Mouse (Mus musculus): ENCODE measurements at regions not wholly inside any gene's neighbourhood (a gene's known extent, or its start where the extent isn't known, plus 50 kb on each side); places are given as distances from the start of the nearest gene placed in this dataset.

DNA sequence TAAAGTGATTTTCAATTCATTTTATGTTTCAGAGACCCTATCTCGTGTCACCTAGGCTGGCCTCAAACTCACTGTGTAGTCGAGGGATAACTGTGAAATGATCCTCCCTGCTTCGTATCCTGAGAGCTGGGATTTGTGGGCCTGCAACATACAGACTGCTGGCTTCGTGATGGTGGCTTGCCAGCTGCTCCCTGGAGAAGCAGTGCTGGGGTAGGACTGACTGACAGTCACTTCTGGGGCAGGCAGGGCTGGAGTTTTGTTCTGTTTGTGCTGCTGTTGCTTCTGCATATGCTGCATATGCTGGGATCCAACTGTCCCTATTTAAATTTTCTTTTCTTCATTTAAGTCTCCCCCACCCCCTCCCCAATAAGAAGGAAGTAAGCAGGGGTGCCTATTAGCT is 1217.0 kb upstream of the A1bg start:
- WGBS, result 56% methylated on average over 4 of the region's 4 CpGs
- Histone ChIP-seq H3K9ac (ENCODE audit: low read depth, low read length) (no peak overlapping the region), H3K4me3 (ENCODE audit: low read depth, low read length) (no peak overlapping the region)

DNA sequence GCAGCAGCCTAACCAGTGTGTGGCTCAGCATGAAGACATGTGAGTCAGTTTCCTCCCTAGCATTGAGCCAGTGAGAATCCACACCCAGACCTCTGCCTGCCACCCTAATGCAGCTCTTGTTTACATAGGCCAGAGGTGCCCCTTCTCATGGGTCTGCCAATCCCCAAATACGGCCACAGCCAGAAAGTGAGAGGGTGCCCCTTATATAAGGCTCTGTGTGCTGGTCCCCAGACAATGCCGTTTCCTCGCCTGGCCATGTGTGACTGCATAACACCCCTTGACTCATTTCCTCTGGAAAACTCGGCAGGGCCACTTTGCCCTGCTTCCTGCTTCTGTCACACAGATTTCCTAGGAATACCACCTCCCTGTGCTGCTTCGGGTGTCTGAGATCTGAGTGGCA is 1216.4 kb upstream of the A1bg start:
- Histone ChIP-seq H3K27ac (ENCODE audit: low read length) (no peak overlapping the region), H3K9me3 (replicated peaks; ENCODE audit: control insufficient read depth, low read length, poor library complexity, severe bottlenecking) (no peaks in the 10 kb centered on the region), H3K27me3 (ENCODE audit: control insufficient read depth, insufficient read depth, low read depth, low read length) (no peaks in the 10 kb centered on the region; the same call in 1 of the 2 replicates), H3K4me3 (ENCODE audit: low read depth, low read length) (no peak overlapping the region), H3K36me3 (ENCODE audit: control insufficient read depth, insufficient read depth, low read length) (no peaks in the 10 kb centered on the region), H3K4me2 (ENCODE audit: low read length) (no peak overlapping the region), H3K4me1 (ENCODE audit: control insufficient read depth, insufficient read depth, low read length) (peaks cover 6% of the 10 kb centered on the region; the same call in 1 of the 2 replicates), H3K9ac (ENCODE audit: low read depth, low read length) (no peak overlapping the region)
- WGBS, result 54% methylated on average over 5 of the region's 5 CpGs
- no peak for ATAC-seq

More for the DNA sequence above, 1217.0 kb upstream of the A1bg start:
- no peak overlapping the region for H3K4me2 ChIP-seq (ENCODE audit: low read length)
- peaks cover 6% of the 10 kb centered on the region; the same call in 1 of the 2 replicates for H3K4me1 ChIP-seq (ENCODE audit: control insufficient read depth, insufficient read depth, low read length)
- H3K36me3 ChIP-seq (ENCODE audit: control insufficient read depth, insufficient read depth, low read length), result no peaks in the 10 kb centered on the region
- no peaks in the 10 kb centered on the region for H3K9me3 ChIP-seq (replicated peaks; ENCODE audit: control insufficient read depth, low read length, poor library complexity, severe bottlenecking)
- no peak for ATAC-seq
- H3K27ac ChIP-seq (ENCODE audit: low read length), result no peak overlapping the region
- no peaks in the 10 kb centered on the region; the same call in 1 of the 2 replicates for H3K27me3 ChIP-seq (ENCODE audit: control insufficient read depth, insufficient read depth, low read depth, low read length)

DNA sequence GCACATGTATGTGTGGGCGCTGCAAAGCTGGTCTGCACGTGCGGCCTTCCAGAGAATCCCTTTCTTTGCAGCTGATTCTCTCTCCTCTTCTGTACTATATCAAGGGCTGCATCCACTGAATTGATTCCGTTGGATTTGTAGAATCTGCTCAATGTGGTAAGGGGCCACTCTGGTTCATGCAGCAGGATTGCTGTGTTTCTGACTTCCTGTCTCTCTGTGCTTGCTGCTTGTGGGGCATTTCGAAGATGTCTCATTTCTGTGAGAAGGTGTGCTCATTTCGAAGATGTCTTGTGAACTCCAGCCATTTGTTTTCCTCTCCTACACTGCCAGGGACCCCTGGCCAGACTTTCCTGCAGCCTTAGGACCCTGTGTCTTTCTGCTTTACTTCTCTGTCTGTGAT is 1215.9 kb upstream of the A1bg start:
- Histone ChIP-seq H3K27me3 (ENCODE audit: control insufficient read depth, insufficient read depth, low read depth, low read length) (no peaks in the 10 kb centered on the region; the same call in 1 of the 2 replicates), H3K27ac (ENCODE audit: low read length) (no peak overlapping the region), H3K4me1 (ENCODE audit: control insufficient read depth, insufficient read depth, low read length) (peaks cover 6% of the 10 kb centered on the region; the same call in 1 of the 2 replicates), H3K9ac (ENCODE audit: low read depth, low read length) (no peak overlapping the region), H3K9me3 (replicated peaks; ENCODE audit: control insufficient read depth, low read length, poor library complexity, severe bottlenecking) (no peaks in the 10 kb centered on the region), H3K36me3 (ENCODE audit: control insufficient read depth, insufficient read depth, low read length) (no peaks in the 10 kb centered on the region), H3K4me2 (ENCODE audit: low read length) (no peak overlapping the region), H3K4me3 (ENCODE audit: low read depth, low read length) (no peak overlapping the region)
- WGBS, result 91% methylated on average over 6 of the region's 6 CpGs
- no peak for ATAC-seq

DNA sequence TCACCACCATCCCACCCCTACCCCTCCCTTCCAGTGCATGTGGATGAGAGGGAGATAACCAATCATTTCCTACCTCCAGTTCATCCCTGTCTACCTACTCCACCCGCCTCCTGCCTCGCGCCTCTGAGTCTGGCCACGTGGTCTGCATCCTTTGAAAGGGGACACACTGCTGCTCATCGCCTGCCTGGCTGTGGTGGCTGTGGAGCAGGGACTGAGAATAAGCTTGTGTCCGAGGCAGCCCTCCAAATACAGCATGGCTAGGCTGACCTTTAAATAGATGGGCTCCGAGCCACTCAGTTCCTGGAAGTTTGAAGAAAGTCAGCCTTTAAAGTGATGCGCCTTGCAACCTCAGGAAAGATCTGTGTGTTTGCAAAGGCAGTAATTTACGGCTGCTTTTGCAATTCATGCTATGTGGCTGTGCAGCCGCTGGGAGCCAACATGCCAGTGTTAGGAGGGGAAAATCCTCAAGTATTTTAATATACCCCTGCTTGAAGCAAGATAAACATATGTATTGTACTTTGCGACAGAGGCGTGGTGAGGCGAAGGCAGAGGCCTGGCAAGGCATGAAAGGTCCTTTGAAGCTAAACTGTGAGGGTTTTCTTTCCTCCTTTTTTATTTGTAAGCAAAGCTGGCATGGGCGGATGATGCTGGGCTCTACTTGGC is 1214.3 kb upstream of the A1bg start:
- Histone ChIP-seq H3K9me3 (replicated peaks; ENCODE audit: control insufficient read depth, low read length, poor library complexity, severe bottlenecking) (no peaks in the 10 kb centered on the region), H3K27ac (ENCODE audit: low read length) (no peak overlapping the region), H3K4me1 (ENCODE audit: control insufficient read depth, insufficient read depth, low read length) (peaks cover 6% of the 10 kb centered on the region; the same call in 1 of the 2 replicates), H3K4me3 (ENCODE audit: low read depth, low read length) (no peak overlapping the region), H3K9ac (ENCODE audit: low read depth, low read length) (no peak overlapping the region), H3K4me2 (ENCODE audit: low read length) (no peak overlapping the region), H3K36me3 (ENCODE audit: control insufficient read depth, insufficient read depth, low read length) (no peaks in the 10 kb centered on the region), H3K27me3 (ENCODE audit: control insufficient read depth, insufficient read depth, low read depth, low read length) (no peaks in the 10 kb centered on the region; the same call in 1 of the 2 replicates)
- 62% methylated on average over 14 of the region's 14 CpGs for WGBS
- peak; percentile 55 for ATAC-seq

GRCm38 (mm10) chr15:62134835-62135234 is 1212.0 kb upstream of the A1bg start:
- ATAC-seq, result no peak
- WGBS, result 84% methylated on average over 8 of the region's 8 CpGs
- H3K27me3 ChIP-seq (ENCODE audit: control insufficient read depth, insufficient read depth, low read depth, low read length), result no peaks in the 10 kb centered on the region; the same call in 1 of the 2 replicates

GRCm38 (mm10) chr15:62134308-62134707 is 1211.5 kb upstream of the A1bg start:
- H3K4me1 ChIP-seq (ENCODE audit: control insufficient read depth, insufficient read depth, low read length), result peaks cover 6% of the 10 kb centered on the region; the same call in 1 of the 2 replicates
- H3K4me3 ChIP-seq (ENCODE audit: low read depth, low read length), result no peak overlapping the region
- no peak for ATAC-seq
- H3K36me3 ChIP-seq (ENCODE audit: control insufficient read depth, insufficient read depth, low read length), result no peaks in the 10 kb centered on the region
- H3K27me3 ChIP-seq (ENCODE audit: control insufficient read depth, insufficient read depth, low read depth, low read length), result no peaks in the 10 kb centered on the region; the same call in 1 of the 2 replicates
- no peaks in the 10 kb centered on the region for H3K9me3 ChIP-seq (replicated peaks; ENCODE audit: control insufficient read depth, low read length, poor library complexity, severe bottlenecking)
- H3K27ac ChIP-seq (ENCODE audit: low read length), result no peak overlapping the region
- H3K4me2 ChIP-seq (ENCODE audit: low read length), result no peak overlapping the region
- no peak overlapping the region for H3K9ac ChIP-seq (ENCODE audit: low read depth, low read length)
- WGBS, result 94% methylated on average over 4 of the region's 4 CpGs

More at GRCm38 (mm10) chr15:62134835-62135234, 1212.0 kb upstream of the A1bg start:
- no peak overlapping the region for H3K4me3 ChIP-seq (ENCODE audit: low read depth, low read length)
- no peaks in the 10 kb centered on the region for H3K9me3 ChIP-seq (replicated peaks; ENCODE audit: control insufficient read depth, low read length, poor library complexity, severe bottlenecking)
- H3K4me2 ChIP-seq (ENCODE audit: low read length), result no peak overlapping the region
- H3K36me3 ChIP-seq (ENCODE audit: control insufficient read depth, insufficient read depth, low read length), result no peaks in the 10 kb centered on the region
- H3K9ac ChIP-seq (ENCODE audit: low read depth, low read length), result no peak overlapping the region
- H3K27ac ChIP-seq (ENCODE audit: low read length), result no peak overlapping the region
- peaks cover 6% of the 10 kb centered on the region; the same call in 1 of the 2 replicates for H3K4me1 ChIP-seq (ENCODE audit: control insufficient read depth, insufficient read depth, low read length)

- no peaks in the 10 kb centered on the region for H3K9me3 ChIP-seq (replicated peaks; ENCODE audit: control insufficient read depth, low read length, poor library complexity, severe bottlenecking)
- no peaks in the 10 kb centered on the region for H3K36me3 ChIP-seq (ENCODE audit: control insufficient read depth, insufficient read depth, low read length)
- no peak overlapping the region for H3K27ac ChIP-seq (ENCODE audit: low read length)
- no peak for ATAC-seq
- H3K27me3 ChIP-seq (ENCODE audit: control insufficient read depth, insufficient read depth, low read depth, low read length), result no peaks in the 10 kb centered on the region; the same call in 1 of the 2 replicates
- H3K4me3 ChIP-seq (ENCODE audit: low read depth, low read length), result no peak overlapping the region
- WGBS, result 61% methylated on average over 2 of the region's 2 CpGs
- H3K9ac ChIP-seq (ENCODE audit: low read depth, low read length), result no peak overlapping the region
- H3K4me1 ChIP-seq (ENCODE audit: control insufficient read depth, insufficient read depth, low read length), result peaks cover 8% of the 10 kb centered on the region
- no peak overlapping the region for H3K4me2 ChIP-seq (ENCODE audit: low read length)
Measured at GRCm38 (mm10) chr15:62132895-62133294, 1210.1 kb upstream of the A1bg start.

- no peaks in the 10 kb centered on the region for H3K36me3 ChIP-seq (ENCODE audit: control insufficient read depth, insufficient read depth, low read length)
Measured at GRCm38 (mm10) chr15:62131686-62132085, 1208.9 kb upstream of the A1bg start.

DNA sequence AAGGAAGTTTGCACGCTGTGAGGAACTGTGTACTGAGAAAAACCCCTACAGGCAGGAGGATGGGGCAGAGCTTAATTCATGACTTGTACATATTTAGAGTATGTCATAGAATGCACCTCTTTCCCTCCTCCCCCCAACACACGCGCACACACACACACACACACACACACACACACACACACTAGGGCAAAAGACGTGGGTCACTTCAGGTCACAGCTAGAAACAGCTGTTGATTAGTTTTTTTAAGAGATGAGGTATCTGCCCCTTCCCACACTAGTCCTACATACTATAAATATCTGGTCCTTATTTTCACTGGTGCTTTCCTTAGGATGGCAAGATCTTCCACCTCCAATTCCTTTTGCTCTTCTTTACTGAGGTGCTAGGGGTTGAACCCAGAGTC is 1207.7 kb upstream of the A1bg start:
- ATAC-seq, result no peak
- WGBS, result 77% methylated on average over 4 of the region's 4 CpGs
- no peaks in the 10 kb centered on the region for H3K27me3 ChIP-seq (ENCODE audit: control insufficient read depth, insufficient read depth, low read depth, low read length)

More at GRCm38 (mm10) chr15:62131686-62132085, 1208.9 kb upstream of the A1bg start:
- H3K9me3 ChIP-seq (replicated peaks; ENCODE audit: control insufficient read depth, low read length, poor library complexity, severe bottlenecking), result no peaks in the 10 kb centered on the region
- H3K27ac ChIP-seq (ENCODE audit: low read length), result no peak overlapping the region
- peaks cover 2% of the 10 kb centered on the region for H3K4me1 ChIP-seq (ENCODE audit: control insufficient read depth, insufficient read depth, low read length)
- no peak for ATAC-seq
- no peak overlapping the region for H3K4me3 ChIP-seq (ENCODE audit: low read depth, low read length)
- WGBS, result 38% methylated on average over 3 of the region's 3 CpGs
- no peak overlapping the region for H3K4me2 ChIP-seq (ENCODE audit: low read length)
- no peaks in the 10 kb centered on the region for H3K27me3 ChIP-seq (ENCODE audit: control insufficient read depth, insufficient read depth, low read depth, low read length)
- H3K9ac ChIP-seq (ENCODE audit: low read depth, low read length), result no peak overlapping the region

More for the DNA sequence above, 1207.7 kb upstream of the A1bg start:
- Histone ChIP-seq H3K4me2 (ENCODE audit: low read length) (no peak overlapping the region), H3K9ac (ENCODE audit: low read depth, low read length) (no peak overlapping the region), H3K4me1 (ENCODE audit: control insufficient read depth, insufficient read depth, low read length) (peaks cover 2% of the 10 kb centered on the region), H3K4me3 (ENCODE audit: low read depth, low read length) (no peak overlapping the region), H3K36me3 (ENCODE audit: control insufficient read depth, insufficient read depth, low read length) (no peaks in the 10 kb centered on the region), H3K27ac (ENCODE audit: low read length) (no peak overlapping the region), H3K9me3 (replicated peaks; ENCODE audit: control insufficient read depth, low read length, poor library complexity, severe bottlenecking) (no peaks in the 10 kb centered on the region)
